Mouse (Mus musculus): ENCODE data around the gene Pgls. TPM values are rescaled to one million over a fixed set of nuclear protein-coding genes. Genes with fewer than 3 reads are reported as not detected.

Gene Pgls
- 10 to 100 TPM; 58.6 to 66.3 TPM for total RNA-seq (2021)
- 53.2 and 80.4 TPM in 2 replicates for polyA plus RNA-seq (2012; rRNA removed)
- long read RNA-seq, transcript Pgls-201 (5 exons, 893 nt), result major isoform, 42 of 48 reads
- long read RNA-seq, partial matches to known transcripts, result 2 of 48 reads
- long read RNA-seq, other reads (novel, unspliced or antisense), result 0 of 48 reads

GRCm38 (mm10) chr8:71591471-71592373 is at the start of gene Pgls:
Pgls (plus strand) TSS chr8:71592176.
- under 1% methylated on average over 71 of the region's 71 CpGs for whole genome bisulfite sequencing
- Histone ChIP-seq H3K79me2 (replicated peaks; ENCODE audit: control insufficient read depth, insufficient read depth, low read length) (no peaks in the 10 kb centered on the region), H3K9ac (ENCODE audit: low read depth, low read length) (peak within 1 kb of the TSS; percentile 97), H3K36me3 (ENCODE audit: control insufficient read depth, insufficient read depth, low read length) (no peaks in the 10 kb centered on the region), H3K4me3 (peak within 1 kb of the TSS; percentile 92), H3K27ac (peak within 1 kb of the TSS; percentile 99), H3K4me1 (ENCODE audit: control insufficient read depth, insufficient read depth, low read length) (peaks cover 8% of the 10 kb centered on the region), H3K27me3 (ENCODE audit: control insufficient read depth, insufficient read depth, low read length) (no peaks in the 10 kb centered on the region)
- TF ChIP-seq EP300 (IDR thresholded peaks at IDR 0.05; ENCODE audit: insufficient read depth, low read depth, low read length) (0 out of 2 replicates have a peak, but pooled peaks have one; percentile 34), CTCF (IDR thresholded peaks at IDR 0.05) (no peak), POLR2A (IDR thresholded peaks at IDR 0.05; ENCODE audit: insufficient read depth, low read depth, low read length) (peak; percentile 77)
- intact Hi-C loops (cut with DNase I), result loop anchor here (2.0 to 5.0 kb wide), 3 partner anchors 19 to 129 kb away; partner anchors contain the start of genes Abhd8, Colgalt1 and Mrpl34
- DNase-seq, result peak; percentile 96 to 98

GRCm38 (mm10) chr8:71542632-71543343 is 49.2 kb upstream of the Pgls start, which contains the start of gene Mvb12a:
Mvb12a (plus strand) TSS chr8:71542922.
- intact Hi-C loops (cut with DNase I), result no loop called here
- WGBS, result under 1% methylated on average over 55 of the region's 55 CpGs

GRCm38 (mm10) chr8:71543755-71544154 is 48.2 kb upstream of the Pgls start:
- DNase-seq, result no peak
- Histone ChIP-seq H3K4me3 (peak overlapping the region; percentile 85), H3K4me1 (ENCODE audit: control insufficient read depth, insufficient read depth, low read length) (peaks cover 4% of the 10 kb centered on the region), H3K27me3 (ENCODE audit: control insufficient read depth, insufficient read depth, low read length) (no peaks in the 10 kb centered on the region), H3K79me2 (replicated peaks; ENCODE audit: control insufficient read depth, insufficient read depth, low read length) (no peaks in the 10 kb centered on the region), H3K27ac (no peak overlapping the region), H3K36me3 (ENCODE audit: control insufficient read depth, insufficient read depth, low read length) (no peaks in the 10 kb centered on the region), H3K9ac (ENCODE audit: low read depth, low read length) (no peak overlapping the region)
- TF ChIP-seq POLR2A (IDR thresholded peaks at IDR 0.05; ENCODE audit: insufficient read depth, low read depth, low read length) (no peak), CTCF (IDR thresholded peaks at IDR 0.05) (no peak)
- intact Hi-C loops (cut with DNase I), result no loop called here
- WGBS, result 82% methylated on average over 9 of the region's 9 CpGs

More at GRCm38 (mm10) chr8:71542632-71543343, 49.2 kb upstream of the Pgls start, which contains the start of gene Mvb12a:
- Histone ChIP-seq H3K27me3 (ENCODE audit: control insufficient read depth, insufficient read depth, low read length) (no peaks in the 10 kb centered on the region), H3K4me1 (ENCODE audit: control insufficient read depth, insufficient read depth, low read length) (peaks cover 7% of the 10 kb centered on the region), H3K4me3 (peak within 1 kb of the TSS; percentile 85), H3K9ac (ENCODE audit: low read depth, low read length) (peak within 1 kb of the TSS; percentile 75), H3K36me3 (ENCODE audit: control insufficient read depth, insufficient read depth, low read length) (no peaks in the 10 kb centered on the region), H3K79me2 (replicated peaks; ENCODE audit: control insufficient read depth, insufficient read depth, low read length) (no peaks in the 10 kb centered on the region), H3K27ac (peak within 1 kb of the TSS; percentile 85)
- peak; percentile 95 to 97 for DNase-seq
- peak; percentile 74 for TF ChIP-seq POLR2A (IDR thresholded peaks at IDR 0.05; ENCODE audit: insufficient read depth, low read depth, low read length)
- no peak for TF ChIP-seq EP300 (IDR thresholded peaks at IDR 0.05; ENCODE audit: insufficient read depth, low read depth, low read length)
- no peak for TF ChIP-seq CTCF (IDR thresholded peaks at IDR 0.05)

- H3K27ac ChIP-seq, result no peak overlapping the region
- H3K79me2 ChIP-seq (replicated peaks; ENCODE audit: control insufficient read depth, insufficient read depth, low read length), result no peaks in the 10 kb centered on the region
- no peak overlapping the region for H3K9ac ChIP-seq (ENCODE audit: low read depth, low read length)
- no peak for TF ChIP-seq EP300 (IDR thresholded peaks at IDR 0.05; ENCODE audit: insufficient read depth, low read depth, low read length)
- TF ChIP-seq CTCF (IDR thresholded peaks at IDR 0.05), result no peak
- no peak for TF ChIP-seq POLR2A (IDR thresholded peaks at IDR 0.05; ENCODE audit: insufficient read depth, low read depth, low read length)
- intact Hi-C loops (cut with DNase I), result no loop called here
- peaks cover 4% of the 10 kb centered on the region for H3K4me1 ChIP-seq (ENCODE audit: control insufficient read depth, insufficient read depth, low read length)
- WGBS, result 91% methylated on average over 11 of the region's 11 CpGs
- H3K4me3 ChIP-seq, result no peak overlapping the region
- DNase-seq, result no peak
- no peaks in the 10 kb centered on the region for H3K36me3 ChIP-seq (ENCODE audit: control insufficient read depth, insufficient read depth, low read length)
- no peaks in the 10 kb centered on the region for H3K27me3 ChIP-seq (ENCODE audit: control insufficient read depth, insufficient read depth, low read length)
Measured at GRCm38 (mm10) chr8:71545053-71545452, 46.9 kb upstream of the Pgls start.

DNA sequence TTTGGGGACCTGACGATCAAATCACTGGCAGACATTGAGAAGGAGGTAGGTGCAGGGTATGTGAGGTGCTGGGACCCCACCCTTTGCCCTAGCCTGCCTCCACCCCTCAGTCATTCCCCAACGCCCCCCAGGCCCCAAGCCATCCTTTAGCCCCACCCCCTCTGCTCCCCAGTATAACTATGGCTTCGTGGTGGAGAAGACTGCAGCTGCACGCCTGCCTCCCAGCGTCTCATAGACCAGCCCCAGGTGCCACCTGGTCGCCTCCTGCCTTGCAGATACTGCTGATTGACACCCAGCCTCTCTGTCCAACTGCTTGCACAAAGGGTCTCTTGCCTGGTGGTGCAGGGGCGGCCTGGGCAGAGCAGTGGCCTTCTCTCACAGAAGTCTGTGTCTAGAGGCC is 44.4 kb upstream of the Pgls start:
- intact Hi-C loops (cut with DNase I), result no loop called here
- H3K4me1 ChIP-seq (ENCODE audit: control insufficient read depth, insufficient read depth, low read length), result peaks cover 4% of the 10 kb centered on the region
- H3K27me3 ChIP-seq (ENCODE audit: control insufficient read depth, insufficient read depth, low read length), result no peaks in the 10 kb centered on the region
- DNase-seq, result no peak
- no peak overlapping the region for H3K27ac ChIP-seq
- TF ChIP-seq POLR2A (IDR thresholded peaks at IDR 0.05; ENCODE audit: insufficient read depth, low read depth, low read length) (no peak), CTCF (IDR thresholded peaks at IDR 0.05) (no peak), EP300 (IDR thresholded peaks at IDR 0.05; ENCODE audit: insufficient read depth, low read depth, low read length) (no peak)
- H3K4me3 ChIP-seq, result no peak overlapping the region
- no peaks in the 10 kb centered on the region for H3K36me3 ChIP-seq (ENCODE audit: control insufficient read depth, insufficient read depth, low read length)
- H3K79me2 ChIP-seq (replicated peaks; ENCODE audit: control insufficient read depth, insufficient read depth, low read length), result no peaks in the 10 kb centered on the region
- H3K9ac ChIP-seq (ENCODE audit: low read depth, low read length), result no peak overlapping the region
- WGBS, result 93% methylated on average over 7 of the region's 7 CpGs

Data from heart, adult 2 months (tissue).